Mouse (Mus musculus): ENCODE measurements at regions not wholly inside any gene's neighbourhood (a gene's known extent, or its start where the extent isn't known, plus 50 kb on each side); places are given as distances from the start of the nearest gene placed in this dataset.

DNA sequence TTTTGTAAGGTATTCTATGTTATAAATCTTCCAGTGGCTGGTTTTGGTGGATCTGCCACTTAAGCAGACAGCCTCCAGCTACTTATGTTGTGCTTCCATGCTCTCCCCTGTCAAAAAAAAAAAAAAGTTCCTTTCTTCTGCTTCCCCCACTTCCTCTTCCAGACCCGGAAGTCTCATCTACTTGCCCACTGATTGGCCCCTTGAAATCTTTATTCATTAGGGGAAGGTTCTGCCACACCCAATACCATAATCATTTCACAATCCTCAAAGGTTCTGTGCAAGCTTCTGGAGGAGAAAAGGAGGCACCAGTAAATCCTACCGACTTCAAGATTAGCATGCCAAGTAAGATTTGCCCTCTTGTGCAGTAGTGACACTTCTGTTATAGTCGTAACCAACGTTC lies 784.7 kb upstream of the Zeb2 start:
- H3K36me3 ChIP-seq (ENCODE audit: control insufficient read depth, insufficient read depth, low read length), result no peaks in the 10 kb centered on the region
- no peaks in the 10 kb centered on the region for H3K27me3 ChIP-seq (replicated peaks; ENCODE audit: control insufficient read depth, insufficient read depth, low read length)
- TF ChIP-seq CTCF (conservative IDR thresholded peaks at IDR 0.05; ENCODE audit: insufficient read depth, insufficient read length, low read depth, low read length) (no peak), POLR2A (IDR thresholded peaks at IDR 0.05; ENCODE audit: low read depth, low read length) (no peak)
- 89% methylated on average over 4 of the region's 4 CpGs for WGBS
- H3K27ac ChIP-seq (ENCODE audit: insufficient read depth, low read depth, low read length), result no peak overlapping the region
- H3K4me1 ChIP-seq (ENCODE audit: control insufficient read depth, insufficient read depth, low read length), result no peaks in the 10 kb centered on the region
- no peak for DNase-seq
- no peak overlapping the region for H3K4me3 ChIP-seq (ENCODE audit: insufficient read depth, low read depth, low read length)

GRCm38 (mm10) chr2:45884680-45885079 lies 767.5 kb upstream of the Zeb2 start:
- Histone ChIP-seq H3K27me3 (replicated peaks; ENCODE audit: control insufficient read depth, insufficient read depth, low read length) (no peaks in the 10 kb centered on the region), H3K4me1 (ENCODE audit: control insufficient read depth, insufficient read depth, low read length) (no peaks in the 10 kb centered on the region), H3K4me3 (ENCODE audit: insufficient read depth, low read depth, low read length) (no peak overlapping the region), H3K27ac (ENCODE audit: insufficient read depth, low read depth, low read length) (no peak overlapping the region), H3K36me3 (ENCODE audit: control insufficient read depth, insufficient read depth, low read length) (no peaks in the 10 kb centered on the region)
- TF ChIP-seq POLR2A (IDR thresholded peaks at IDR 0.05; ENCODE audit: low read depth, low read length) (no peak), CTCF (conservative IDR thresholded peaks at IDR 0.05; ENCODE audit: insufficient read depth, insufficient read length, low read depth, low read length) (no peak)
- DNase-seq, result no peak
- 88% methylated on average over 3 of the region's 3 CpGs for WGBS

DNA sequence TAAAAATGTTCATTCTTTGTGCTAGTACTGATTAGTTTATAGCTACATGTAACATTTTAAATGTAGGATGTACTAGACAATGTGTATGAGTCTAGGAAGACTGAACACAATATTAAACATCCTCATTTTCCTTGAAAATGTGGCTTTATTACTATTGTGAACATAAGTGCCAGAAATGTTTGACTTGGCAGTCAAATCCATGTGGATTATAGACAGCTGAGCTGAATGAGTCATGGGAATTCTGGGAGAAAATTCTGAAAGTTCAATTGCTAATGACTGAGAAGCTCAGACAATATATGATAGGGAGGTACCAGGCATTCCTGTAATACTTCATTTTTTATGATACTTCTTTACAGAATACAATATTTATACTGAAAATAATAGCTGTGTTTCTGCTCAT lies 761.5 kb upstream of the Zeb2 start:
- Histone ChIP-seq H3K36me3 (ENCODE audit: control insufficient read depth, insufficient read depth, low read length) (no peaks in the 10 kb centered on the region), H3K4me3 (ENCODE audit: insufficient read depth, low read depth, low read length) (no peak overlapping the region), H3K27me3 (replicated peaks; ENCODE audit: control insufficient read depth, insufficient read depth, low read length) (no peaks in the 10 kb centered on the region), H3K27ac (ENCODE audit: insufficient read depth, low read depth, low read length) (no peak overlapping the region), H3K4me1 (ENCODE audit: control insufficient read depth, insufficient read depth, low read length) (no peaks in the 10 kb centered on the region)
- no peak for TF ChIP-seq CTCF (conservative IDR thresholded peaks at IDR 0.05; ENCODE audit: insufficient read depth, insufficient read length, low read depth, low read length)
- TF ChIP-seq POLR2A (IDR thresholded peaks at IDR 0.05; ENCODE audit: low read depth, low read length), result no peak
- no peak for DNase-seq

- TF ChIP-seq POLR2A (IDR thresholded peaks at IDR 0.05; ENCODE audit: low read depth, low read length), result no peak
- TF ChIP-seq CTCF (conservative IDR thresholded peaks at IDR 0.05; ENCODE audit: insufficient read depth, insufficient read length, low read depth, low read length), result no peak
- H3K36me3 ChIP-seq (ENCODE audit: control insufficient read depth, insufficient read depth, low read length), result no peaks in the 10 kb centered on the region
- peak; percentile 88 for DNase-seq
- H3K27ac ChIP-seq (ENCODE audit: insufficient read depth, low read depth, low read length), result no peak overlapping the region
- H3K4me3 ChIP-seq (ENCODE audit: insufficient read depth, low read depth, low read length), result no peak overlapping the region
- no peaks in the 10 kb centered on the region for H3K27me3 ChIP-seq (replicated peaks; ENCODE audit: control insufficient read depth, insufficient read depth, low read length)
- 43% methylated on average over 4 of the region's 4 CpGs for WGBS
- peaks cover 9% of the 10 kb centered on the region; the same call in 1 of the 2 replicates for H3K4me1 ChIP-seq (ENCODE audit: control insufficient read depth, insufficient read depth, low read length)
These were observed 742.7 kb upstream of the Zeb2 start for GRCm38 (mm10) chr2:45859901-45860331.

- Histone ChIP-seq H3K27me3 (replicated peaks; ENCODE audit: control insufficient read depth, insufficient read depth, low read length) (no peaks in the 10 kb centered on the region), H3K36me3 (ENCODE audit: control insufficient read depth, insufficient read depth, low read length) (no peaks in the 10 kb centered on the region), H3K4me1 (ENCODE audit: control insufficient read depth, insufficient read depth, low read length) (peaks cover 9% of the 10 kb centered on the region; the same call in 1 of the 2 replicates), H3K4me3 (ENCODE audit: insufficient read depth, low read depth, low read length) (no peak overlapping the region), H3K27ac (ENCODE audit: insufficient read depth, low read depth, low read length) (no peak overlapping the region; the same call in 1 of the 2 replicates)
- no peak for TF ChIP-seq CTCF (conservative IDR thresholded peaks at IDR 0.05; ENCODE audit: insufficient read depth, insufficient read length, low read depth, low read length)
- TF ChIP-seq POLR2A (IDR thresholded peaks at IDR 0.05; ENCODE audit: low read depth, low read length), result no peak
- no peak for DNase-seq
- 70% methylated on average over 6 of the region's 6 CpGs for WGBS
These were observed 742.2 kb upstream of the Zeb2 start for GRCm38 (mm10) chr2:45859445-45859844.

DNA sequence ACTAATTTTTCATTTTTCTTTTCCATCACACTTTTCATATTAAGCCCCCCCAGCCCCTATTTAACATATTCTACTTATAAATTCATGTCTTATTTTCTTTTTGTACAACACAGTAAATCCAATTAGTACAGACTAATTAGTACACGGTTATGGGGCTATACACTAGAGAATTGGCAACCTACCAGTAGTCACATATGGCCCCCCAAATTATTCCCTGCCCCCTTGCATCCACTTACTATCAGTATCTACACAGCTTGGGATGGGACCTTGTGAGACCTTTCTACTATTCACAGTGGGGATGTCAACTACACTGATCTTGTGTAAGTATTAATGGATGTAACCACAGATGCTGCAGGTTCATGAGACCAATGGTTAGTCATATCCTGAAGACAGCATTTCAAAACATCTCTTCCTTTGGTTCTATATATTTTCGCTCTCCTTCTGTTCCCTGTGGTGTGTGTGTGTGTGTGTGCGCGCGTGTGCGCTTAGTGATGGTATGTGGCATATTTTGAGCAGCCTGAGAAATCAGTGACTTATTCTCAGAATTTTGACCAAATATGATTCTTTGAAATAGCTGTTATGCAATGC lies 732.9 kb upstream of the Zeb2 start:
- Histone ChIP-seq H3K27ac (ENCODE audit: insufficient read depth, low read depth, low read length) (no peak overlapping the region), H3K4me3 (ENCODE audit: insufficient read depth, low read depth, low read length) (no peak overlapping the region), H3K4me1 (ENCODE audit: control insufficient read depth, insufficient read depth, low read length) (no peaks in the 10 kb centered on the region), H3K27me3 (replicated peaks; ENCODE audit: control insufficient read depth, insufficient read depth, low read length) (no peaks in the 10 kb centered on the region), H3K36me3 (ENCODE audit: control insufficient read depth, insufficient read depth, low read length) (no peaks in the 10 kb centered on the region)
- WGBS, result 93% methylated on average over 6 of the region's 6 CpGs
- no peak for DNase-seq
- TF ChIP-seq CTCF (conservative IDR thresholded peaks at IDR 0.05; ENCODE audit: insufficient read depth, insufficient read length, low read depth, low read length), result no peak
- no peak for TF ChIP-seq POLR2A (IDR thresholded peaks at IDR 0.05; ENCODE audit: low read depth, low read length)

- no peaks in the 10 kb centered on the region for H3K27me3 ChIP-seq (replicated peaks; ENCODE audit: control insufficient read depth, insufficient read depth, low read length)
- no peak overlapping the region for H3K4me3 ChIP-seq (ENCODE audit: insufficient read depth, low read depth, low read length)
- no peak for DNase-seq
- no peaks in the 10 kb centered on the region for H3K36me3 ChIP-seq (ENCODE audit: control insufficient read depth, insufficient read depth, low read length)
- TF ChIP-seq CTCF (conservative IDR thresholded peaks at IDR 0.05; ENCODE audit: insufficient read depth, insufficient read length, low read depth, low read length), result no peak
- TF ChIP-seq POLR2A (IDR thresholded peaks at IDR 0.05; ENCODE audit: low read depth, low read length), result no peak
- no peaks in the 10 kb centered on the region for H3K4me1 ChIP-seq (ENCODE audit: control insufficient read depth, insufficient read depth, low read length)
- H3K27ac ChIP-seq (ENCODE audit: insufficient read depth, low read depth, low read length), result no peak overlapping the region
These were observed 723.2 kb upstream of the Zeb2 start for GRCm38 (mm10) chr2:45840389-45840788.

Data from kidney, adult 2 months (tissue).